Comparison of ENCODE assay signal across 18 mouse cellular contexts in genomic region chr2:105379682-105380081, GRCm38 (mm10).
"Had no signal": no experiment of that assay in that cellular context is flagged by ENCODE, and none has a peak within 500 bp of the region (broad histone marks: within the 10 kb centered on the region; RNA-seq: fewer than 3 reads in every experiment).

No protein-coding gene starts in this region.

- H3K36me3 ChIP-seq: liver, embryonic 15.5 days; midbrain, embryonic 13.5 days; neural tube, embryonic 13.5 days; neural tube, embryonic 15.5 days had no signal

- ATAC-seq: midbrain, embryonic 13.5 days; midbrain, embryonic 16.5 days had no signal

- H3K27me3 ChIP-seq: limb, embryonic 15.5 days; liver, embryonic 15.5 days; midbrain, embryonic 13.5 days; neural tube, embryonic 13.5 days; neural tube, embryonic 15.5 days; stomach, embryonic 15.5 days had no signal

- DNase-seq: lung, adult 18-20 months; lung, embryonic 14.5 days; lung, postnatal 10 days; lung, postnatal 4 days; retina, postnatal 1 day; right cerebral cortex, postnatal 14 days; thymus, adult 2 months; thymus, postnatal 25 days; thymus, postnatal 4 days had no signal

- H3K27ac ChIP-seq: limb, embryonic 15.5 days; liver, embryonic 15.5 days; midbrain, embryonic 10.5 days; midbrain, embryonic 13.5 days; neural tube, embryonic 13.5 days; neural tube, embryonic 15.5 days; stomach, embryonic 15.5 days had no signal

- H3K4me1 ChIP-seq: midbrain, embryonic 13.5 days; neural tube, embryonic 13.5 days; stomach, embryonic 15.5 days had no signal

- H3K4me2 ChIP-seq: limb, embryonic 15.5 days; liver, embryonic 15.5 days; lung, embryonic 14.5 days; midbrain, embryonic 13.5 days; neural tube, embryonic 13.5 days; neural tube, embryonic 15.5 days; stomach, embryonic 15.5 days had no signal

- H3K4me3 ChIP-seq: limb, embryonic 15.5 days; liver, embryonic 15.5 days; midbrain, embryonic 10.5 days; midbrain, embryonic 13.5 days; myocyte; neural tube, embryonic 13.5 days; neural tube, embryonic 15.5 days; stomach, embryonic 15.5 days had no signal

- H3K9ac ChIP-seq: limb, embryonic 15.5 days; liver, embryonic 15.5 days; lung, embryonic 14.5 days; midbrain, embryonic 13.5 days; neural tube, embryonic 13.5 days; neural tube, embryonic 15.5 days; stomach, embryonic 15.5 days had no signal

- H3K9me3 ChIP-seq: limb, embryonic 15.5 days; liver, embryonic 15.5 days; midbrain, embryonic 10.5 days; midbrain, embryonic 13.5 days; neural tube, embryonic 13.5 days; neural tube, embryonic 15.5 days; stomach, embryonic 15.5 days had no signal
